Mouse (Mus musculus) adipocyte (in vitro differentiated cells): ENCODE measurements around the gene Itpripl2.

ENCODE experiments used
- DNase-seq: peaks from one replicate; pipeline ENCODE4 v3.0.0-alpha.2; 2016; ENCODE audit warnings: low spot score

Gene Itpripl2

GRCm38 (mm10) chr7:118443371-118443770, 48.4 kb downstream of the Itpripl2 start:
- no peak for DNase-seq

GRCm38 (mm10) chr7:118441535-118441934, 50.2 kb downstream of the Itpripl2 start:
- DNase-seq: peak; percentile 32

DNA sequence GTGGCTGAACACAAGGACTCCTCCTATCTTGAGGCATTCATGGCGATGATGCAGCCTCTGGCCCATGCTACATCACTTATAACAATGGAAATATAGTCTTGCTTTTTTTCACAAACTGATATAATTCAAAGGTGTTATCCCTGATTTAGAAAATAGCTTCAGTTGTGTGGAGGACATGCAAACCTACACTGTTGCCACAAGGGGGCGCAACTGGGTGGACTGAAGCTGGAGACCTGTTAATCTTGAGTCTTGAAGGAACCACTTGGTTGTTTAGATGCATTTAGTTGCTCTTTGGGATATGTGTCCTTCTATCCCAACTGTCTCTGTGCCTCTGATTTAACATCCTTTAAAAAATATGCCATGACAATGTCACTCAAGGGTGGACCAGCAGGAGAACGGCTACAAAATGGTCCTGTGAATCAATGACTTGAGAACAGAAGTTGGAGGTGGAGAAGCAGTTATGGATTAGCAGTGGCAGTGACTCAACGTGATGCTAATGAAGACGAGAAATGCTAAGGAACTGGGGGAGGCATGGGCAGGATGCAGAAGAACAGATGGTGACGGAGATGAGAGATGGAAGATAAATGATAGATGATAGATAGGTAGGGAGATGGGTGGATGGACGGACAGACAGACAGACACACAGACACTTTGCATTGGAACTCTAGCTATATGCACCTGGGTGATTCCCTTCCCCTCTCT, 54.5 kb downstream of the Itpripl2 start:
- peak; percentile 48 for DNase-seq
